Mouse (Mus musculus): ENCODE measurements at regions not wholly inside any gene's neighbourhood (a gene's known extent, or its start where the extent isn't known, plus 50 kb on each side); places are given as distances from the start of the nearest gene placed in this dataset.

- 94% methylated on average over 3 of the region's 3 CpGs for WGBS
These were observed 777.9 kb downstream of the Gsdmc2 start for GRCm38 (mm10) chr15:63067126-63067525.

GRCm38 (mm10) chr15:63066020-63066439, 778.9 kb downstream of the Gsdmc2 start:
- Histone ChIP-seq H3K9ac (ENCODE audit: low read depth, low read length) (no peak overlapping the region), H3K4me1 (ENCODE audit: control insufficient read depth, insufficient read depth, low read length) (no peaks in the 10 kb centered on the region), H3K4me2 (ENCODE audit: low read length) (no peak overlapping the region), H3K4me3 (ENCODE audit: low read depth, low read length) (no peak overlapping the region), H3K36me3 (ENCODE audit: control insufficient read depth, insufficient read depth, low read length) (no peaks in the 10 kb centered on the region), H3K27ac (ENCODE audit: low read length) (no peak overlapping the region), H3K27me3 (ENCODE audit: control insufficient read depth, insufficient read depth, low read depth, low read length) (no peaks in the 10 kb centered on the region), H3K9me3 (replicated peaks; ENCODE audit: control insufficient read depth, low read length, poor library complexity, severe bottlenecking) (no peaks in the 10 kb centered on the region)
- ATAC-seq: no peak
- WGBS: 76% methylated on average over 2 of the region's 2 CpGs

More at GRCm38 (mm10) chr15:63067126-63067525, 777.9 kb downstream of the Gsdmc2 start:
- H3K27ac ChIP-seq (ENCODE audit: low read length): no peak overlapping the region
- H3K4me3 ChIP-seq (ENCODE audit: low read depth, low read length): no peak overlapping the region
- no peak for ATAC-seq
- no peaks in the 10 kb centered on the region for H3K36me3 ChIP-seq (ENCODE audit: control insufficient read depth, insufficient read depth, low read length)
- H3K4me1 ChIP-seq (ENCODE audit: control insufficient read depth, insufficient read depth, low read length): no peaks in the 10 kb centered on the region
- no peaks in the 10 kb centered on the region for H3K9me3 ChIP-seq (replicated peaks; ENCODE audit: control insufficient read depth, low read length, poor library complexity, severe bottlenecking)
- H3K9ac ChIP-seq (ENCODE audit: low read depth, low read length): no peak overlapping the region
- H3K27me3 ChIP-seq (ENCODE audit: control insufficient read depth, insufficient read depth, low read depth, low read length): no peaks in the 10 kb centered on the region
- no peak overlapping the region for H3K4me2 ChIP-seq (ENCODE audit: low read length)

GRCm38 (mm10) chr15:63061891-63062290, 783.1 kb downstream of the Gsdmc2 start:
- WGBS: 80% methylated on average over 3 of the region's 3 CpGs
- Histone ChIP-seq H3K27ac (ENCODE audit: low read length) (no peak overlapping the region), H3K27me3 (ENCODE audit: control insufficient read depth, insufficient read depth, low read depth, low read length) (no peaks in the 10 kb centered on the region), H3K4me1 (ENCODE audit: control insufficient read depth, insufficient read depth, low read length) (no peaks in the 10 kb centered on the region), H3K9ac (ENCODE audit: low read depth, low read length) (no peak overlapping the region), H3K36me3 (ENCODE audit: control insufficient read depth, insufficient read depth, low read length) (no peaks in the 10 kb centered on the region), H3K4me3 (ENCODE audit: low read depth, low read length) (no peak overlapping the region), H3K4me2 (ENCODE audit: low read length) (no peak overlapping the region), H3K9me3 (replicated peaks; ENCODE audit: control insufficient read depth, low read length, poor library complexity, severe bottlenecking) (no peaks in the 10 kb centered on the region)
- no peak for ATAC-seq

GRCm38 (mm10) chr15:63060826-63061225, 784.2 kb downstream of the Gsdmc2 start:
- H3K9me3 ChIP-seq (replicated peaks; ENCODE audit: control insufficient read depth, low read length, poor library complexity, severe bottlenecking): no peaks in the 10 kb centered on the region
- no peak overlapping the region for H3K4me2 ChIP-seq (ENCODE audit: low read length)
- 95% methylated on average over 3 of the region's 3 CpGs for WGBS
- no peaks in the 10 kb centered on the region for H3K36me3 ChIP-seq (ENCODE audit: control insufficient read depth, insufficient read depth, low read length)
- H3K4me1 ChIP-seq (ENCODE audit: control insufficient read depth, insufficient read depth, low read length): no peaks in the 10 kb centered on the region
- ATAC-seq: no peak
- H3K9ac ChIP-seq (ENCODE audit: low read depth, low read length): no peak overlapping the region
- H3K27me3 ChIP-seq (ENCODE audit: control insufficient read depth, insufficient read depth, low read depth, low read length): no peaks in the 10 kb centered on the region
- H3K4me3 ChIP-seq (ENCODE audit: low read depth, low read length): no peak overlapping the region
- no peak overlapping the region for H3K27ac ChIP-seq (ENCODE audit: low read length)

GRCm38 (mm10) chr15:63052570-63053255, 792.3 kb downstream of the Gsdmc2 start:
- Histone ChIP-seq H3K27me3 (ENCODE audit: control insufficient read depth, insufficient read depth, low read depth, low read length) (no peaks in the 10 kb centered on the region), H3K9me3 (replicated peaks; ENCODE audit: control insufficient read depth, low read length, poor library complexity, severe bottlenecking) (no peaks in the 10 kb centered on the region), H3K36me3 (ENCODE audit: control insufficient read depth, insufficient read depth, low read length) (no peaks in the 10 kb centered on the region), H3K27ac (ENCODE audit: low read length) (no peak overlapping the region), H3K4me2 (ENCODE audit: low read length) (no peak overlapping the region), H3K9ac (ENCODE audit: low read depth, low read length) (no peak overlapping the region), H3K4me1 (ENCODE audit: control insufficient read depth, insufficient read depth, low read length) (no peaks in the 10 kb centered on the region), H3K4me3 (ENCODE audit: low read depth, low read length) (no peak overlapping the region)
- WGBS: 5% methylated on average over 3 of the region's 3 CpGs
- no peak for ATAC-seq

GRCm38 (mm10) chr15:63050033-63050432, 794.9 kb downstream of the Gsdmc2 start:
- Histone ChIP-seq H3K27me3 (ENCODE audit: control insufficient read depth, insufficient read depth, low read depth, low read length) (no peaks in the 10 kb centered on the region), H3K27ac (ENCODE audit: low read length) (no peak overlapping the region), H3K9me3 (replicated peaks; ENCODE audit: control insufficient read depth, low read length, poor library complexity, severe bottlenecking) (no peaks in the 10 kb centered on the region), H3K36me3 (ENCODE audit: control insufficient read depth, insufficient read depth, low read length) (no peaks in the 10 kb centered on the region), H3K4me3 (ENCODE audit: low read depth, low read length) (no peak overlapping the region), H3K9ac (ENCODE audit: low read depth, low read length) (no peak overlapping the region), H3K4me2 (ENCODE audit: low read length) (no peak overlapping the region), H3K4me1 (ENCODE audit: control insufficient read depth, insufficient read depth, low read length) (no peaks in the 10 kb centered on the region)
- no peak for ATAC-seq
- 91% methylated on average over 1 of the region's 1 CpGs for WGBS

GRCm38 (mm10) chr15:63042367-63042766, 802.6 kb downstream of the Gsdmc2 start:
- ATAC-seq: no peak
- no peak overlapping the region for H3K27ac ChIP-seq (ENCODE audit: low read length)
- no peak overlapping the region for H3K4me2 ChIP-seq (ENCODE audit: low read length)

GRCm38 (mm10) chr15:63036241-63036640, 808.7 kb downstream of the Gsdmc2 start:
- H3K4me2 ChIP-seq (ENCODE audit: low read length): no peak overlapping the region
- no peak for ATAC-seq
- H3K9me3 ChIP-seq (replicated peaks; ENCODE audit: control insufficient read depth, low read length, poor library complexity, severe bottlenecking): no peaks in the 10 kb centered on the region
- no peaks in the 10 kb centered on the region for H3K36me3 ChIP-seq (ENCODE audit: control insufficient read depth, insufficient read depth, low read length)
- no peaks in the 10 kb centered on the region for H3K27me3 ChIP-seq (ENCODE audit: control insufficient read depth, insufficient read depth, low read depth, low read length)
- H3K4me3 ChIP-seq (ENCODE audit: low read depth, low read length): no peak overlapping the region
- no peak overlapping the region for H3K27ac ChIP-seq (ENCODE audit: low read length)
- H3K9ac ChIP-seq (ENCODE audit: low read depth, low read length): no peak overlapping the region
- 90% methylated on average over 7 of the region's 7 CpGs for WGBS
- no peaks in the 10 kb centered on the region for H3K4me1 ChIP-seq (ENCODE audit: control insufficient read depth, insufficient read depth, low read length)

More at GRCm38 (mm10) chr15:63042367-63042766, 802.6 kb downstream of the Gsdmc2 start:
- Histone ChIP-seq H3K9me3 (replicated peaks; ENCODE audit: control insufficient read depth, low read length, poor library complexity, severe bottlenecking) (no peaks in the 10 kb centered on the region), H3K36me3 (ENCODE audit: control insufficient read depth, insufficient read depth, low read length) (no peaks in the 10 kb centered on the region), H3K27me3 (ENCODE audit: control insufficient read depth, insufficient read depth, low read depth, low read length) (no peaks in the 10 kb centered on the region), H3K4me3 (ENCODE audit: low read depth, low read length) (no peak overlapping the region), H3K4me1 (ENCODE audit: control insufficient read depth, insufficient read depth, low read length) (no peaks in the 10 kb centered on the region), H3K9ac (ENCODE audit: low read depth, low read length) (no peak overlapping the region)

GRCm38 (mm10) chr15:63020826-63021225, 824.2 kb downstream of the Gsdmc2 start:
- Histone ChIP-seq H3K36me3 (ENCODE audit: control insufficient read depth, insufficient read depth, low read length) (no peaks in the 10 kb centered on the region), H3K4me2 (ENCODE audit: low read length) (no peak overlapping the region), H3K9me3 (replicated peaks; ENCODE audit: control insufficient read depth, low read length, poor library complexity, severe bottlenecking) (no peaks in the 10 kb centered on the region), H3K4me1 (ENCODE audit: control insufficient read depth, insufficient read depth, low read length) (no peaks in the 10 kb centered on the region), H3K27me3 (ENCODE audit: control insufficient read depth, insufficient read depth, low read depth, low read length) (no peaks in the 10 kb centered on the region), H3K27ac (ENCODE audit: low read length) (no peak overlapping the region), H3K9ac (ENCODE audit: low read depth, low read length) (no peak overlapping the region), H3K4me3 (ENCODE audit: low read depth, low read length) (no peak overlapping the region)
- 77% methylated on average over 2 of the region's 2 CpGs for WGBS
- ATAC-seq: no peak
